Mouse (Mus musculus) left cerebral cortex, adult 18-20 months (tissue): Measurements from ENCODE around the gene Mtrex. TPM values are rescaled to one million over a fixed set of nuclear protein-coding genes. Genes with fewer than 3 reads are reported as not detected.

Experiments
- DNase-seq, 2 experiments: peaks; one replicate each; pipeline ENCODE4 v3.0.0; 2021 to 2022; ENCODE audit warnings: low spot score in 2 of 2, mixed read lengths in 1 of 2
- total RNA-seq, 2 experiments: library from RNA; stranded (reverse); gene quantifications; 2 replicates each; pipeline ENCODE4 v1.2.3; 2021

The Mtrex gene
- total RNA-seq, 2 experiments from 2014 or later = 46.3 to 46.7 TPM

- DNase-seq = no peak
Measured at GRCm38 (mm10) chr13:112832589-112832988, 94.6 kb downstream of the Mtrex start.

- DNase-seq = no peak
Measured at GRCm38 (mm10) chr13:112829619-112830018, 97.6 kb downstream of the Mtrex start.

GRCm38 (mm10) chr13:112825479-112825878 lies 101.7 kb downstream of the Mtrex start:
- no peak for DNase-seq

- DNase-seq = no peak
Measured at GRCm38 (mm10) chr13:112823911-112824648, 103.1 kb downstream of the Mtrex start.

DNA sequence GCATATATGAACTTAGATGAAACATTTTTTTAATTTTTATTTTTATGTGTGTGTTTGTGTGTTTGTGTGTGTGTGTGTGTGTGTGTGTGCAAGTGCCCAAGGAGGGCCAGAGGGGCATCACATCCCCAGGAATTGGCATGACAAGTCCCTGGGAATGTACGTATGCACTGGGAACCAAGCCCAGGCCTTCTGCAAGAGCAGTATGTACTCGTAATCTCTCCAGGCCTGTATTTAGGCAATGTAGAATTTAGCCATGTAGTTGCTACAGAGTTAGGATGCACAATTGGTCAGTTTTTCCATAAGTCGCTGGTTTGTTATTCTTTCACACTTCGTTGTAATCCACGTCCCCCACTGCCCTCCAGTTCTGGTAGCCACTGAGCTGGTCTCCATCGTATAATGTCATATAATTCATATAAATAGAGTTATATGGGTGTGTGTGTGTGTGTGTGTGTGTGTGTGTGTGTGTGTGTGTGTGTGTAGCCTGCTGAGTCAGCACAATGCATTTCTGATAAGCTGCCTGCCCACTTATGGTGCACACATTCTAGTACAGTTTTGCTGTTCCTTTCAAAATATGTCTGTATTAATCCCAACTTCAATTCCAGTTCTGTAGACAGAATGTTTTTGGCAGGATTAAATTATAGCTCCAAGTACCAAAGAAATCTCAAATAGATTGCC lies 103.8 kb downstream of the Mtrex start:
- no peak for DNase-seq

- no peak for DNase-seq
Measured at GRCm38 (mm10) chr13:112822413-112822812, 104.8 kb downstream of the Mtrex start.

GRCm38 (mm10) chr13:112818125-112818524 lies 109.1 kb downstream of the Mtrex start:
- DNase-seq = no peak

Other genes starting within 250 kb of the Mtrex start
- gene Plpp1, start 126.6 kb downstream of the Mtrex start, total RNA-seq = 10 to 100 TPM; 26.7 to 33.7 TPM
- gene Dhx29, start 56 bp upstream of the Mtrex start, total RNA-seq = 10 to 100 TPM; 21.4 to 21.9 TPM
- 1 to 10 TPM; 1.4 to 1.9 TPM for gene Ccno, start 60.4 kb upstream of the Mtrex start, total RNA-seq
- under 1 TPM; 0.30 to 0.45 TPM for gene Mcidas, start 66.4 kb upstream of the Mtrex start, total RNA-seq
- not detected for gene Cdc20b, start 107.7 kb upstream of the Mtrex start, total RNA-seq
- 1 to 10 TPM; 5.2 to 6.0 TPM for gene Gpx8, start 119.0 kb upstream of the Mtrex start, total RNA-seq
- not detected for gene Gzma, start 173.6 kb upstream of the Mtrex start, total RNA-seq